Mouse (Mus musculus): ENCODE measurements around the gene Nudt3.

- TF ChIP-seq CTCF (IDR thresholded peaks at IDR 0.05; ENCODE audit: low read depth, low read length) = no peak
- TF ChIP-seq TAL1 (conservative IDR thresholded peaks at IDR 0.05; ENCODE audit: low read depth, low read length) = no peak
- no peak for TF ChIP-seq GATA1 (IDR thresholded peaks at IDR 0.05; ENCODE audit: borderline replicate concordance, low read length)
Observed at GRCm38 (mm10) chr17:27615388-27615787, 7.9 kb downstream of the Nudt3 start.

Data from G1E (cell line).